Mouse (Mus musculus) heart, embryonic 13.5 days (tissue): ENCODE results near the gene Fcrl5. TPM values are rescaled to one million over a fixed set of nuclear protein-coding genes. Genes with fewer than 3 reads are reported as not detected.
A peak's percentile ranks its signal among the peaks of the same experiment; 100 is the strongest.

Experiments used
- ATAC-seq: fragments of 200-750 bp; cut with Nextera tagmentation; 2 replicates; pipeline ENCODE4 v1.8.0; 2017; ENCODE audit warnings: moderate TSS enrichment; ENCODE audit not compliant: insufficient number of reproducible peaks, low FRiP score, low TSS enrichment; ENCODE audit errors: extremely low read depth
- H3K27ac ChIP-seq: fragments of 300-500 bp; sonication (generic); replicated peaks from 2 replicates; pipeline ENCODE4 v1.5.1; 2015; ENCODE audit warnings: moderate library complexity, mild to moderate bottlenecking, inconsistent platforms
- H3K27me3 ChIP-seq: fragments of 300-500 bp; sonication (generic); replicated peaks from 2 replicates; pipeline ENCODE4 v1.6.1; 2015; ENCODE audit warnings: mild to moderate bottlenecking, inconsistent platforms
- H3K36me3 ChIP-seq: fragments of 300-500 bp; sonication (generic); 2 replicates; pipeline ENCODE4 v1.6.1; 2015; ENCODE audit warnings: mild to moderate bottlenecking, inconsistent platforms
- H3K4me1 ChIP-seq: fragments of 300-500 bp; sonication (generic); 2 replicates; pipeline ENCODE4 v1.6.1; 2015; ENCODE audit warnings: inconsistent platforms
- H3K4me2 ChIP-seq: fragments of 300-500 bp; sonication (generic); 2 replicates; pipeline ENCODE4 v1.6.1; 2015; ENCODE audit warnings: inconsistent platforms, mild to moderate bottlenecking, moderate library complexity
- H3K4me3 ChIP-seq: fragments of 300-500 bp; sonication (generic); 2 replicates; pipeline ENCODE4 v1.5.1; 2015; ENCODE audit warnings: moderate library complexity, mild to moderate bottlenecking, inconsistent platforms
- H3K9ac ChIP-seq: fragments of 300-500 bp; sonication (generic); 2 replicates; pipeline ENCODE4 v1.6.1; 2015; ENCODE audit warnings: inconsistent platforms, mild to moderate bottlenecking, moderate library complexity
- H3K9me3 ChIP-seq: fragments of 300-500 bp; sonication (generic); 2 replicates; pipeline ENCODE4 v1.6.1; 2016; ENCODE audit warnings: inconsistent platforms
- WGBS: fragments of 180-500 bp; shearing (Covaris S2); methylation state at CpG from one replicate; pipeline ENCODE4 v1.1.7; 2015; ENCODE audit warnings: mixed read lengths; 5-methylcytosine and 5-hydroxymethylcytosine counted together
- polyA plus RNA-seq: library from polyadenylated mRNA; unstranded; fragments of >200 nt; fragmentation: Nextera tagmentation; extraction: Ambion mirVana; gene quantifications from 2 replicates; pipeline ENCODE4 v1.2.1, GENCODE M21; 2015

Gene Fcrl5
- polyA plus RNA-seq, 1 experiment from 2014 or later: not detected

DNA sequence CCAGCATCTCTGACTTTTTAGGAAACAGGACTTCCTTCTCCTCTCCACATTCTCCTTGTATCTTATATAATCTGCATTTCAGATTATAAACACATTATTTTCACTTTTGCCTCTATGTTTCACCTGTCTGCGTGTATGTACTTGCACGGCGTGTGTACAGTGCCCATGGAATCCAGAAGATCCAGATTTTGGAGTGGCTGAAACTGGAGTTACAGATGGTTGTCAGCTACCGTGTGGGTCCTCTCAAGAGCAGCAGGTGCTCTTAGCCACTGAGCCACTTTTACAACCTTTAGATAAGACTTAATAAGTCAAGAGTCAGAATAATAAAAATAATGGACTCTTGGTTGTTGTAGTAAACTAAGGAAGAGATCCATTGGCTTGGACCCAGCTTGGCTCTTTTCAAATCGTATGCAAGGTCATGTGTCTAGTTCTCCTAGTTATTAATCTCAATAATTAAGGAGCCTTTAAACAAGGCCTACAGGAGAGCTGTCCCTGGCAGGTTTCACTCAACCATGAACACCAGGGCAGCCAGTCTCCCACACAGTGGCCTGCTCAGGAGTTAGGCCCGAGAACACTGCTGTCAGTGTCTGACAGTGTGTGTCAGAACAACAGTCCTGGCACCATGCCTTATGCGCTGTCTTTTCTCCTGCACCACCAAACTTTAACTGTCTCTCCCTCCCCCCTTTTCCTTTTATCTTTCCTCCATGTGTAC is 98.2 kb downstream of the Fcrl5 start:
- no peak overlapping the region for H3K9ac ChIP-seq
- H3K27me3 ChIP-seq: no peaks in the 10 kb centered on the region
- H3K27ac ChIP-seq: no peak overlapping the region
- no peak overlapping the region for H3K4me2 ChIP-seq
- H3K4me3 ChIP-seq: no peak overlapping the region
- H3K9me3 ChIP-seq: no peaks in the 10 kb centered on the region
- 85% methylated on average over 7 of the region's 7 CpGs for WGBS
- peaks cover 23% of the 10 kb centered on the region for H3K4me1 ChIP-seq
- peaks cover 98% of the 10 kb centered on the region for H3K36me3 ChIP-seq
- ATAC-seq: no peak

DNA sequence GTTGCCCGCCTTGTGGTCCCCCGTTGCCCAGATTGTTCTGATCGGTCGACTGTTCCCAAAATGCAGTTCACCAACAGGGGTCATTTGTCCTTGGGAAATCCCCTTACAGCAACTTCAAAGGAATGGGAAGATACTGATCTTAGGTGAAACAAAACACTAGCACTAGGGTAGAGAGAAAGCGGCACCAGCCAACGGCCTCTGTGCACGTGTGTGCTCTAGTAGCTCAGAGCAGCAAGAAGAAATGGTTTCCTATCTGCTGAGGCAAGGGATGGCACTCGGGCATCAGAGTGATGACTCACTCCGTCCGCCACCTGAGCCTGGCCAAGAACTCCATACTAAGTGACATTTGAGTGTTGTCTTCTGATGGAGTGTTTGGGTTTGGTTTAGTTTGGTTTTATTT is 102.5 kb downstream of the Fcrl5 start:
- peaks cover 60% of the 10 kb centered on the region for H3K4me1 ChIP-seq
- H3K27ac ChIP-seq: 0 out of 2 replicates have a peak overlapping the region, but pooled peaks have one; percentile 15
- H3K9me3 ChIP-seq: no peaks in the 10 kb centered on the region
- H3K4me2 ChIP-seq: peak overlapping the region; percentile 34
- no peak overlapping the region for H3K4me3 ChIP-seq
- ATAC-seq: no peak
- peaks cover 62% of the 10 kb centered on the region for H3K36me3 ChIP-seq
- no peaks in the 10 kb centered on the region for H3K27me3 ChIP-seq
- WGBS: 47% methylated on average over 10 of the region's 10 CpGs
- 0 out of 2 replicates have a peak overlapping the region, but pooled peaks have one; percentile 59 for H3K9ac ChIP-seq

DNA sequence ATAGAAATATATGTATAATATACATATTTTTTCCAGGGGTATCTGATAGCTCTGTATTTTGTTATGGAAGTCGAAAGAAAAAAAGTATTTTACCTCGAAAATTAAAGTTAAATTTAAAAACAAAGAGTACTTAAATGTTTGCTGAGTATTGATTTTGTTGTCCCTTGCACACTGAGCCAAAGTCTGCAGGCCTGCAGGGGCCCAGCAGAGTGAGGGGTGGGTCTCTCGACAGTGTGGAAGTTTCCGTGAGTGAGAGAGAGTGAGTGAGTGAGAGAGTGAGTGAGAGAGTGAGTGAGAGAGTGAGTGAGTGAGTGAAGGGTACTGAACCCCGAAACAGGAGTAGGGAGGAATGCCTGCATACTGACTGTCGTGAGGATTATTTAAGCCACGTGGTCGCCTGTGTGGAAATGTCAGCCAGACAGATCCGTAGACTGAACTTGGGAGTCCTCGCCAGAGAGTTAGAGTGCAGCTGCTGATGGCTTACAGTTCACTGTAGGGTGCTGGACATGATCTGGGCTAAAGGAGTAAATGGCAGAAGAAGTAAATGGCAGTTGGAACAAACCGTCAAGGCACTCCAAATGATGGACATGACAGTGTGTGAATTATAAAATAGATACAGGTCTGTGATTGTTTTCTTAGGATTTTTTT is 104.6 kb downstream of the Fcrl5 start:
- WGBS: 54% methylated on average over 11 of the region's 11 CpGs
- Histone ChIP-seq H3K36me3 (peaks cover 41% of the 10 kb centered on the region), H3K9me3 (no peaks in the 10 kb centered on the region), H3K9ac (0 out of 2 replicates have a peak overlapping the region, but pooled peaks have one; percentile 8), H3K4me1 (peaks cover 63% of the 10 kb centered on the region), H3K27ac (peak overlapping the region; percentile 79), H3K4me3 (no peak overlapping the region), H3K4me2 (peak overlapping the region; percentile 31), H3K27me3 (no peaks in the 10 kb centered on the region)
- ATAC-seq: no peak

DNA sequence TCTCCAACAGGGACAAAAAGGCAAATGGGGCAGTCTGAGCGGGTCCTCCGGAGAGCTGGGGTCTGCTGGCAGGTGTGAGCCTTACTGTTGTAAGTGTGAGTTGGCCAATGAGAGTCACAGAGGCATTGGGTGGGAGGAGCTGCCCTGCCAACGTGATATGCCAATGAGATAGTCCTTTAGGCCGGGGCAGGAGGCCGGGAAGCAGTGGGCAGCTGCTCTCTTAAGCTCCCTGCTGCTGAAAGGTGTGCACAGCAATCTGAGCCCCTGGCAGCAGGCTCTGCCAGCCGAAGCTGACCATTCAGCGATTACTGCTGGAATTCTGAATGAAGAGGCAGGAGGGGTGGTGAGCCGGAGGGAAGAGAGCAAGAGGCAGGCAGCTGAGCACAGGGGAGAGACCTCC is 105.1 kb downstream of the Fcrl5 start:
- peaks cover 63% of the 10 kb centered on the region for H3K4me1 ChIP-seq
- no peaks in the 10 kb centered on the region for H3K27me3 ChIP-seq
- no peak overlapping the region for H3K4me3 ChIP-seq
- peaks cover 35% of the 10 kb centered on the region for H3K36me3 ChIP-seq
- no peak for ATAC-seq
- H3K9ac ChIP-seq: peak overlapping the region; percentile 41; the same call in 1 of the 2 replicates
- H3K9me3 ChIP-seq: no peaks in the 10 kb centered on the region
- H3K27ac ChIP-seq: peak overlapping the region; percentile 79
- H3K4me2 ChIP-seq: peak overlapping the region; percentile 31
- WGBS: 24% methylated on average over 8 of the region's 8 CpGs

DNA sequence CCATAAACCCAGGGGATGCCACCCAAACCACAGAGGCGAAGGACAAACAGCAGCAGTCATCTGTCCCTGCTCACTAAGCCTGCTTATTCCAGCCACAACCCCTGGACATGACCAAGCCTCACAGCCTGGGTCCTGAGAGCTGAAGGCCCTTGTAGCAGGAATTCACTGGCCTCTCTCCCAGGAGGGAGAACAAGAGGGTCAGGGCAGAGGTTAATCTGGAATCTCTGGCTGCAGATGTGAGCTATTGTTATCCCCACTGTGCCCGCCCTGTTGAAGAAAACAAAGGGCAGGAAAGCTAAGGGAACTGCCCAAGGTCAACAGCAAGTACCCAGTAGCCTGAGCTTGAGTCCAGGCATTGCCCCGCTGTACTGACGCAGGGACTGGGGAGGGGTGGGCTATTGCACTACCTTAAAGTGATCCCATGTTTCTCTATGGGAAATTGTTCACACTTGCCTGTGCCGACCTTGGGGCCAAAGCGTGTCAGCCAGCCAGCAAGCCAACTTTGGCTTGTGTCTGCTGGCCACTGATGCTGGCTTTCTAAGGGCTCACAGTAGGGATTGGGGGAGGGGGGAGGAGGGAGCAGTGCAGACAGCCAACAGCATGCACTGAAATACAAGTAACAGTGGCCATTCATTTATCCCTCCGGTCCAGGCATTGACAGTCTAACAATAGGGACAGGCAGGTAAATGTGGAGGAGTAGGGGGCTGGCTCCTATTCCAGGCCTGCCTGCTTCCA is 107.1 kb downstream of the Fcrl5 start:
- H3K36me3 ChIP-seq: peaks cover 16% of the 10 kb centered on the region
- no peak overlapping the region for H3K4me2 ChIP-seq
- no peaks in the 10 kb centered on the region for H3K27me3 ChIP-seq
- peaks cover 53% of the 10 kb centered on the region for H3K4me1 ChIP-seq
- no peaks in the 10 kb centered on the region for H3K9me3 ChIP-seq
- peak overlapping the region; percentile 79 for H3K27ac ChIP-seq
- peak overlapping the region; percentile 33; the same call in 1 of the 2 replicates for H3K9ac ChIP-seq
- no peak for ATAC-seq
- no peak overlapping the region for H3K4me3 ChIP-seq
- WGBS: 50% methylated on average over 7 of the region's 7 CpGs

DNA sequence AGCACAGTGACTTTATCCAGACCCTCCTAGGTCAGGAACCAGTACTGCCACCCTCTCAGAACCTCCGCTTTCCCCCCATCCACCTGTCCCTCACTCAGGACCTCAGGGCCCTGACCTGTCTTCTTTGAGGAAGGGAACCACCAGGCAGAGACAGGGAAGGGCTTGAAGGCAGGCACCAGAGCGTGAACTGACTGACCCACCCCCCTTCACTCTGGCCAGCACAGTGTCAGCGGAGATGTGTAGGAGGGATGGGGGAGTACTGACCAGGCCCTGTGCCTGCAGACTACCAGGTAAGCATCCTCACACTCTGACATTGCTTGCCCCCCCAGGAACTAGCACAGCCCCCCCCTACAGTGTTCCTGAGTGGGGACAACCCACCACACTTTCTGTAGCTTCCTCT is 110.0 kb downstream of the Fcrl5 start:
- WGBS: 76% methylated on average over 3 of the region's 3 CpGs
- Histone ChIP-seq H3K4me2 (no peak overlapping the region), H3K9ac (no peak overlapping the region), H3K36me3 (no peaks in the 10 kb centered on the region), H3K4me3 (no peak overlapping the region), H3K27me3 (peaks cover 24% of the 10 kb centered on the region), H3K4me1 (peaks cover 33% of the 10 kb centered on the region), H3K9me3 (no peaks in the 10 kb centered on the region), H3K27ac (no peak overlapping the region)
- ATAC-seq: no peak

DNA sequence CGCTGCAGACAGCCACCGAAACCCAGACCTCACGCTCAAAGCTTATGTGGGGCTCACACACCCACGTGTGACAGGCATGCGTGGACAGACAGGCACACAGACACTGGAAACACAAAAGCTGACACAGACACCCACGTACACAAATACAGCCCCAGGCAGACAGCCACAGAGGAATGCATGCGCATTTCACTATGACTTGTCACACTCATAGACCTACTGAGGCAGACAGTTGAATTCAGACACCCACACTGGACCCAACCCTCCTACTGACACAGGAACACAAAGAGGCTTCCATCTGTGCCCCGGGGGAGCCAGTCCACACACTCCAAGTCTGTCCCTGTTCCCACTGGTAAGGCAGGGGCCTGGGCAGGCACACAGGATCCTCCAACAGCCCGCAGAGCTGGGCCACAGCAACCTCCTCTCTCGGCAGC is 110.7 kb downstream of the Fcrl5 start:
- peaks cover 32% of the 10 kb centered on the region for H3K27me3 ChIP-seq
- no peaks in the 10 kb centered on the region for H3K9me3 ChIP-seq
- H3K4me1 ChIP-seq: peaks cover 25% of the 10 kb centered on the region
- H3K9ac ChIP-seq: no peak overlapping the region
- H3K36me3 ChIP-seq: no peaks in the 10 kb centered on the region
- H3K27ac ChIP-seq: no peak overlapping the region
- no peak for ATAC-seq
- no peak overlapping the region for H3K4me2 ChIP-seq
- no peak overlapping the region for H3K4me3 ChIP-seq
- WGBS: 74% methylated on average over 10 of the region's 10 CpGs

DNA sequence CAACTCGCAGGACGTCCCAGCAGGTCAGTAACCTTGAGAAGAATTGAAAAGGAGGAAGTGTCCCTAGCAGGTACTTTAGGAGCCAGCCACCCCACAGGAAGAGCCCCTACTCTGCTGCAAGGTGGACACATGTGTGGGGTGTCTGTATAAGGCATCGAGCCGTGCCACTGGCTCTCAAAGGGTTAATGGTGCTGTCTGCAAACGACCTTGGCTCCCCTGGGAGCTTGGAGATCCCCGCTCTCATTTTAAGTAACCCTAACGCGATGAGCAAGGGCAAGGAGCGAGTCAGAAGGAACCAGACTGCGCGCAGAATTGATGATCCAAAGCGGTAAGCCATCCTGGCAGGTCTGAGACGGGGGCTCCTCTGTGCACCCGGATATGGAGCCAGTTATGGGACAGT is 114.3 kb downstream of the Fcrl5 start:
- H3K9ac ChIP-seq: no peak overlapping the region
- WGBS: 24% methylated on average over 14 of the region's 14 CpGs
- H3K27me3 ChIP-seq: peaks cover 47% of the 10 kb centered on the region
- H3K4me3 ChIP-seq: no peak overlapping the region
- no peak for ATAC-seq
- no peaks in the 10 kb centered on the region for H3K9me3 ChIP-seq
- peaks cover 15% of the 10 kb centered on the region for H3K4me1 ChIP-seq
- peak overlapping the region; percentile 30 for H3K4me2 ChIP-seq
- no peaks in the 10 kb centered on the region for H3K36me3 ChIP-seq
- no peak overlapping the region for H3K27ac ChIP-seq

Other genes starting within 250 kb of the Fcrl5 start
- gene Fcrls, start 172.0 kb upstream of the Fcrl5 start, polyA plus RNA-seq: 7.3 and 9.0 TPM in 2 replicates
- gene Cd5l, start 77.9 kb upstream of the Fcrl5 start, polyA plus RNA-seq: 0.97 TPM in 1 of 2 replicates, not detected in the other
- gene Fcrl1, start 59.4 kb upstream of the Fcrl5 start, polyA plus RNA-seq: 0.13 and 0.23 TPM in 2 replicates
- gene Etv3, start 89.6 kb downstream of the Fcrl5 start, polyA plus RNA-seq: 8.7 and 10.0 TPM in 2 replicates
- 7.7 and 8.3 TPM in 2 replicates for gene Arhgef11, start 181.8 kb downstream of the Fcrl5 start, polyA plus RNA-seq